Mouse (Mus musculus) neural tube, embryonic 12.5 days (tissue): ENCODE measurements around the gene Tbc1d8b. TPM values are rescaled to one million over a fixed set of nuclear protein-coding genes. Genes with fewer than 3 reads are reported as not detected.

Source experiments
- ATAC-seq: fragments of 200-750 bp; cut with Nextera tagmentation; 2 replicates; pipeline ENCODE4 v1.8.0; 2017; ENCODE audit warnings: low read depth, mild to moderate bottlenecking, moderate TSS enrichment, moderate library complexity; ENCODE audit not compliant: low FRiP score
- H3K27ac ChIP-seq: fragments of 300-500 bp; sonication (generic); 2 replicates; pipeline ENCODE4 v1.5.1; 2016
- H3K27me3 ChIP-seq: fragments of 300-500 bp; sonication (generic); replicated peaks from 2 replicates; pipeline ENCODE4 v1.6.1; 2016; ENCODE audit warnings: mild to moderate bottlenecking
- H3K36me3 ChIP-seq: fragments of 300-500 bp; sonication (generic); 2 replicates; pipeline ENCODE4 v1.6.1; 2016; ENCODE audit warnings: mild to moderate bottlenecking
- H3K4me1 ChIP-seq: fragments of 300-500 bp; sonication (generic); 2 replicates; pipeline ENCODE4 v1.6.1; 2016
- H3K4me2 ChIP-seq: fragments of 300-500 bp; sonication (generic); replicated peaks from 2 replicates; pipeline ENCODE4 v1.6.1; 2016; ENCODE audit warnings: mild to moderate bottlenecking
- H3K4me3 ChIP-seq: fragments of 300-500 bp; sonication (generic); 2 replicates; pipeline ENCODE4 v1.5.1; 2016
- H3K9ac ChIP-seq: fragments of 300-500 bp; sonication (generic); 2 replicates; pipeline ENCODE4 v1.6.1; 2016; ENCODE audit warnings: mild to moderate bottlenecking
- H3K9me3 ChIP-seq: fragments of 300-500 bp; sonication (generic); 2 replicates; pipeline ENCODE4 v1.6.1; 2016; ENCODE audit warnings: mild to moderate bottlenecking
- WGBS: fragments of 180-500 bp; shearing (Covaris S2); methylation state at CpG from one replicate; pipeline ENCODE4 v1.1.7; 2016; 5-methylcytosine and 5-hydroxymethylcytosine counted together
- polyA plus RNA-seq: library from polyadenylated mRNA; unstranded; fragments of >200 nt; fragmentation: Nextera tagmentation; extraction: Ambion mirVana; gene quantifications from 2 replicates; pipeline ENCODE4 v1.2.1, GENCODE M21; 2016

The Tbc1d8b gene
- polyA plus RNA-seq, 1 experiment from 2014 or later = 0.86 TPM

GRCm38 (mm10) chrX:139782278-139783044, 97.7 kb downstream of the Tbc1d8b start, which contains the start of gene Ripply1:
TSS of gene Ripply1 (minus strand) at chrX:139782353.
- Histone ChIP-seq H3K9ac (no peak within 1 kb of the TSS), H3K4me1 (no peaks in the 10 kb centered on the region), H3K27ac (no peak within 1 kb of the TSS), H3K36me3 (no peaks in the 10 kb centered on the region), H3K9me3 (no peaks in the 10 kb centered on the region), H3K4me2 (no peak within 1 kb of the TSS), H3K4me3 (no peak within 1 kb of the TSS), H3K27me3 (0 out of 2 replicates have a peak, but pooled peaks cover 3% of the 10 kb centered on the region)
- no peak for ATAC-seq
- WGBS = 30% methylated on average over 6 of the region's 6 CpGs

GRCm38 (mm10) chrX:139783045-139783422, 98.2 kb downstream of the Tbc1d8b start:
- H3K27me3 ChIP-seq = 0 out of 2 replicates have a peak, but pooled peaks cover 3% of the 10 kb centered on the region
- 48% methylated on average over 3 of the region's 3 CpGs for WGBS

GRCm38 (mm10) chrX:139785764-139786163, 101.0 kb downstream of the Tbc1d8b start:
- Histone ChIP-seq H3K9ac (no peak overlapping the region), H3K27ac (no peak overlapping the region), H3K27me3 (no peaks in the 10 kb centered on the region), H3K9me3 (no peaks in the 10 kb centered on the region), H3K4me1 (no peaks in the 10 kb centered on the region), H3K36me3 (no peaks in the 10 kb centered on the region), H3K4me3 (no peak overlapping the region), H3K4me2 (no peak overlapping the region)
- WGBS = 53% methylated on average over 1 of the region's 1 CpGs
- ATAC-seq = no peak

More at GRCm38 (mm10) chrX:139783045-139783422, 98.2 kb downstream of the Tbc1d8b start:
- Histone ChIP-seq H3K4me3 (no peak overlapping the region), H3K9me3 (no peaks in the 10 kb centered on the region), H3K4me1 (no peaks in the 10 kb centered on the region), H3K27ac (no peak overlapping the region), H3K4me2 (no peak overlapping the region), H3K9ac (no peak overlapping the region), H3K36me3 (no peaks in the 10 kb centered on the region)
- no peak for ATAC-seq

DNA sequence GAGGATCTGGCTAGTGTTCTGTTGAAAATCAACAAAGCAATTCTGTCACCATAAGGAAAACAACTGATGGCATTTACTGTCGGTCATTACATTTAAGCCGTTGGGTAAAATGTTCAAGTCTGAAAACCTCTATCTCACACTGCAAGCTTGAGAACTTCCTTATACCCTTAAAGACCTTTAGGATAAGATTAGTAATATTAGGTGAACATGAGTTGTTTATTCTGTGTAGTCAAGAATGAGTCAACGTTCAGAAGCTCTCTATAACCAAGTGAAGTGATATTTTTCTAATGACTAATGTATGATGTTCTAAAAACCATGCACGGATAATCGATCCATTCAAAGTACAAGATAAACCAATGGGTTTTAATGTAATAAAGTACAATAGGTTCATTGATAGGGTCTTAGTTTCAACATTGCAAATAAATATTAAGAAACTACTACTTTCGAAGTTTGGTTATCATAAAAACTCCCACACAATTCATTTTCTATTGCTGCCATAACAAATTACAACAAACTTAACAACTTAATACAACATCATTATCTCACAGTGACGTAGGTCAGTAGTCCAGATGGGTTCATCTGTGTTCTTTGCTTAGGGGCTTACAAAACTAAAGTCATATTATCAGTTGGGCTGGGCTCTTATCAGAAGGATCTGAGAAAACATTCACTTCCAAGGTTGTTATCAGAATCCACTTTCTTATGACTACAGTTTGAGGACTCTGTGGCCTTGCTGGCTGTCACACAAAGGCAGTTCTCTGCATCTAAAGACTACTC, 109.5 kb downstream of the Tbc1d8b start:
- WGBS = 88% methylated on average over 7 of the region's 7 CpGs
- H3K9ac ChIP-seq = no peak overlapping the region
- no peak overlapping the region for H3K27ac ChIP-seq
- 0 out of 2 replicates have a peak, but pooled peaks cover 2% of the 10 kb centered on the region for H3K27me3 ChIP-seq
- ATAC-seq = no peak
- no peaks in the 10 kb centered on the region for H3K9me3 ChIP-seq
- H3K4me3 ChIP-seq = no peak overlapping the region
- H3K4me2 ChIP-seq = no peak overlapping the region
- no peaks in the 10 kb centered on the region for H3K4me1 ChIP-seq
- H3K36me3 ChIP-seq = no peaks in the 10 kb centered on the region

- Histone ChIP-seq H3K9me3 (no peaks in the 10 kb centered on the region), H3K4me1 (no peaks in the 10 kb centered on the region), H3K9ac (no peak overlapping the region), H3K4me3 (no peak overlapping the region), H3K27me3 (0 out of 2 replicates have a peak, but pooled peaks cover 2% of the 10 kb centered on the region), H3K4me2 (no peak overlapping the region), H3K27ac (no peak overlapping the region), H3K36me3 (no peaks in the 10 kb centered on the region)
- 93% methylated on average over 6 of the region's 6 CpGs for WGBS
- ATAC-seq = no peak
These were observed 111.2 kb downstream of the Tbc1d8b start for GRCm38 (mm10) chrX:139796037-139796436.

DNA sequence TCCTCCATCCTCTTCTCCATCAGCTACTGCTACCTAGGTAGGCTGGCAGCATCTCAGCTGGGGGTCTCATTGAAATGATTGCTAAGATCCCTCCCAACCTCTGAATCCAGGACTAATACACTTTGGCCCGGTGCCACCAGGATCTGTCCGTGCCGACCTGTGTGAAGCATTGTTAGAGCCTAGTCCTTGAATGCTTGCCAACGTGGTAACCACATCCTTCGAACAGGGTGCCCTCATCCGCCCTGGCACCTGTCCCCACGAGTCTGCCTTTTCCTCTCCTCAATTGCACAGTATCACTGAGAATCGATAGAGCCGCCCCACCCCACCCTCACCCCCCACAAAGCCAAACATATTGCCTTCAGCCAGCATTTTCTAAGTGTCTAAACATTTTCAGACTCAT, 113.1 kb downstream of the Tbc1d8b start:
- no peak overlapping the region for H3K27ac ChIP-seq
- H3K9ac ChIP-seq = no peak overlapping the region
- no peak overlapping the region for H3K4me2 ChIP-seq
- ATAC-seq = no peak
- 0 out of 2 replicates have a peak, but pooled peaks cover 2% of the 10 kb centered on the region for H3K27me3 ChIP-seq
- no peak overlapping the region for H3K4me3 ChIP-seq
- WGBS = 87% methylated on average over 9 of the region's 9 CpGs
- H3K9me3 ChIP-seq = no peaks in the 10 kb centered on the region
- no peaks in the 10 kb centered on the region for H3K36me3 ChIP-seq
- H3K4me1 ChIP-seq = no peaks in the 10 kb centered on the region

DNA sequence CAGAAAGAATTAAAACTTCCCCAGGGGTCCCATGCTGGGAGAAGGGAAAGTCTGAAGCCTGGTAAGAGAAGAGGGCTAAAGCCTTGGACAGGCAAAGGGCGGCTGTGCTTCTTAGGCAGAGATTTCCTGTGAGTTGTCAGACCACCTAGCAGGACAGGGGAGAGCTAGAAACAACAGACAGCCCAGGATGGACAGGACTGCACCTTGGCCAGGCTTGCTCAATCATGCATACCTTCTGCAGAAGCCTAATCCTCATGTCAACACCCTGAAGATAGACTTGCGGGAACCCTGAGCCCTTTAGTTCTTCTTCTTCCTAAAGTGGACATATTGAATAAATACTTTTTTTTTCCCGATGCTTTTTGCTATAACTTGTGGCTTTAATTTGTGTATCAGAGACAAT, 115.2 kb downstream of the Tbc1d8b start:
- Histone ChIP-seq H3K9me3 (no peaks in the 10 kb centered on the region), H3K9ac (no peak overlapping the region), H3K4me1 (no peaks in the 10 kb centered on the region), H3K27ac (no peak overlapping the region), H3K4me3 (no peak overlapping the region), H3K36me3 (no peaks in the 10 kb centered on the region), H3K4me2 (no peak overlapping the region), H3K27me3 (0 out of 2 replicates have a peak, but pooled peaks cover 2% of the 10 kb centered on the region)
- WGBS = 85% methylated on average over 3 of the region's 3 CpGs
- no peak for ATAC-seq

GRCm38 (mm10) chrX:139800406-139800878, 115.6 kb downstream of the Tbc1d8b start, which contains the start of gene Cldn2:
TSS of gene Cldn2 (plus strand) at chrX:139800828.
- Histone ChIP-seq H3K4me3 (no peak within 1 kb of the TSS), H3K9ac (no peak within 1 kb of the TSS), H3K27me3 (0 out of 2 replicates have a peak, but pooled peaks cover 2% of the 10 kb centered on the region), H3K36me3 (no peaks in the 10 kb centered on the region), H3K9me3 (no peaks in the 10 kb centered on the region), H3K4me1 (no peaks in the 10 kb centered on the region), H3K27ac (no peak within 1 kb of the TSS), H3K4me2 (no peak within 1 kb of the TSS)
- 73% methylated on average over 8 of the region's 8 CpGs for WGBS
- no peak for ATAC-seq

Other genes starting within 250 kb of the Tbc1d8b start
- gene D330045A20Rik, start 204.6 kb upstream of the Tbc1d8b start, polyA plus RNA-seq = 1.7 and 2.2 TPM in 2 replicates
- 1.2 and 1.9 TPM in 2 replicates for gene Rnf128, start 121.7 kb upstream of the Tbc1d8b start, polyA plus RNA-seq
- 0.25 and 0.37 TPM in 2 replicates for gene Gm15013, start 29.5 kb downstream of the Tbc1d8b start, polyA plus RNA-seq
- gene Ripply1, start 97.4 kb downstream of the Tbc1d8b start, polyA plus RNA-seq = not detected in 2 replicates
- gene Cldn2, start 115.8 kb downstream of the Tbc1d8b start, polyA plus RNA-seq = 0.41 and 0.42 TPM in 2 replicates
- 7.2 and 8.2 TPM in 2 replicates for gene Morc4, start 186.7 kb downstream of the Tbc1d8b start, polyA plus RNA-seq